Mouse (Mus musculus) heart, adult 18-20 months (tissue): ENCODE data around the gene Hax1. TPM values are rescaled to one million over a fixed set of nuclear protein-coding genes. Genes with fewer than 3 reads are reported as not detected.
A peak's percentile ranks its signal among the peaks of the same experiment; 100 is the strongest.

Source experiments
- DNase-seq, 2 experiments: peaks; one replicate each; pipeline ENCODE4 v3.0.0; 2021 to 2022; ENCODE audit warnings: mixed read lengths in 1 of 2
- long read RNA-seq, 2 experiments: library from polyadenylated mRNA; stranded (forward); transcript quantifications; one replicate each; pipeline ENCODE4 v2.0.0; 2021
- total RNA-seq, 2 experiments: library from RNA; stranded (reverse); gene quantifications; 2 replicates each; pipeline ENCODE4 v1.2.3; 2021

Gene Hax1
- 10 to 100 TPM; 46.1 to 48.5 TPM for total RNA-seq
- long read RNA-seq, experiment 1, transcript Hax1-201 (7 exons, 1,139 nt), result major isoform, 24 of 26 reads
- long read RNA-seq, experiment 1, partial matches to known transcripts, result 1 of 26 reads
- long read RNA-seq, experiment 1, other reads (novel, unspliced or antisense), result 0 of 26 reads
- long read RNA-seq, experiment 2, transcript Hax1-201 (7 exons, 1,139 nt), result major isoform, 18 of 21 reads
- long read RNA-seq, experiment 2, partial matches to known transcripts, result 2 of 21 reads
- long read RNA-seq, experiment 2, other reads (novel, unspliced or antisense), result 1 of 21 reads

- DNase-seq, result peak; percentile 95 to 97
Observed at GRCm38 (mm10) chr3:89998612-89999054, at the start of gene Hax1. Hax1 (minus strand) TSS chr3:89998780.

DNA sequence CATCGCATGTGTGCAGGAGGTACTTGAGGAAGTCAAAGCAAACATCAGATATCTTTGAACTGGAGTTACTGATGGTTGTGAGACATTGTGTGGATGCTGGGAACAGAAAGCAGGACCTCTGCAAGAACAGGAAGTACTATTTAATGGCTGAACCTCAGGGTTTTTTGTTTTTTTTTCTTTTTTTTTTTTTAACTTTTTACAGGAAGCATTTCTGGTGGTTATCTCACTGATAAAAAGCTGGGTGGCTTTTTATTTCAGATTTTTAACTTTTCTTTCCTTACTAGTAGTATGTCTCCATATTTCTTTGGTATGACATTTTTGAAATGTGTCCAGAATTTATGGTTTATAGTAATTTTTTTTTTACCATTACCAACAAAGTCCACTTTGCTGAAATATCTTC, 37.7 kb upstream of the Hax1 start:
- no peak for DNase-seq

GRCm38 (mm10) chr3:90034653-90035052, 36.1 kb upstream of the Hax1 start:
- no peak for DNase-seq

DNA sequence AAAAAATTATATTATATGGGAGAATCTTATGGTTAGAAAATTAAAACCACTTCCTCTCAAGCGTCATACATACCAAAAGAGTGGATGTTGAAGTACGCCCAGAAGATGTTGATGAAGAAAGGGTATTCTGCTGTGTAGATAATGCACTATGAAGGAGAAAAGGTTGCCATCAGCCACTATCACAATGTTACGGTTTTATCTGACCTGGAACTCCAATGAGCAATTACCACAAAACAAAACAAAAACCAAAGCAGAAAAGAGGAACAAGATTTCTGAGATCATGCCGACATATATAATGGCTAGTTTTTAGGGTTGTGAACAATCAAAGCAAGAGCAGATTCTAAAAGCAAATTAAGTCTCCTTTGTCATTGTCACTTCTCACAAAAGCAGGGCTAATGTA, 18.0 kb upstream of the Hax1 start:
- DNase-seq, result no peak

DNA sequence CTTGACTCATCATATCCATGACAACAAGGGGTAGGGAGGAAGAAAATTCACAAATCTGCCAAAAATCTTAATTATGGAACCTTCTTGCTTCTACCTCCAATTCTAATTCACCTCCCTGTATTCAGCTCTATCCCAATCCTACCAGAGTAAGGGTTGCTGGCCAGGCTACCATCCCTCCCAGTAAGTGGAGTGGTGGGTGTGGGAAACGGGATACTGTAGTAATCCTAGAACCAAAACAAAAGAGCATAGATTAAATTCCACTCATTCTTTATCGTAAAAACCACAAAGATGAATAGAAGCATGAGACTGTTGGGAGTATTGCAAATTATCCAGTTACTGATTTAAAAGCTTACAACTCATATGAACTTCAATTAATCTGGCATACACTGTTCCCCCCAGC, 11.7 kb upstream of the Hax1 start:
- DNase-seq, result no peak

GRCm38 (mm10) chr3:90004091-90004796, 5.7 kb upstream of the Hax1 start:
- no peak for DNase-seq

DNA sequence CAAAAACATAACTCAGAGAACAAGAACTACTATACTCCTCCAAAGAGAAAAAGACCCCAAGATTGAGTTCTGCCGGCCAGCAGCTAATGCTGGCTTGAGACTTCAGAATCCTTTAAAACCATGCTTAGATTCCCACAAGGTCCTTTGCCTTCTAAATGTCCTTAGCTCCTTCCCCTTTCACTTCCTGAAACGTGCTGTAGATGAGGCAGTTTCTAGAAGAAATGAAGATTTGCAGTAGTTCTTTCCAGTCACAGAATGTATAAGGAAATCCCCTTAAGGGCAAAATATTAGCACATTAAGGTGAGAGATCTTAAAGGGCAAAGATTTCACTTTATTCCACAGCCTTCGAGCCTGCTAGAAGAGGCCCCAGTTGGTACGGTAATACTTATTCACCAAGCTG, 1.2 kb upstream of the Hax1 start:
- DNase-seq, result no peak

GRCm38 (mm10) chr3:89999090-89999489, 510 bp upstream of the Hax1 start:
- no peak for DNase-seq

DNA sequence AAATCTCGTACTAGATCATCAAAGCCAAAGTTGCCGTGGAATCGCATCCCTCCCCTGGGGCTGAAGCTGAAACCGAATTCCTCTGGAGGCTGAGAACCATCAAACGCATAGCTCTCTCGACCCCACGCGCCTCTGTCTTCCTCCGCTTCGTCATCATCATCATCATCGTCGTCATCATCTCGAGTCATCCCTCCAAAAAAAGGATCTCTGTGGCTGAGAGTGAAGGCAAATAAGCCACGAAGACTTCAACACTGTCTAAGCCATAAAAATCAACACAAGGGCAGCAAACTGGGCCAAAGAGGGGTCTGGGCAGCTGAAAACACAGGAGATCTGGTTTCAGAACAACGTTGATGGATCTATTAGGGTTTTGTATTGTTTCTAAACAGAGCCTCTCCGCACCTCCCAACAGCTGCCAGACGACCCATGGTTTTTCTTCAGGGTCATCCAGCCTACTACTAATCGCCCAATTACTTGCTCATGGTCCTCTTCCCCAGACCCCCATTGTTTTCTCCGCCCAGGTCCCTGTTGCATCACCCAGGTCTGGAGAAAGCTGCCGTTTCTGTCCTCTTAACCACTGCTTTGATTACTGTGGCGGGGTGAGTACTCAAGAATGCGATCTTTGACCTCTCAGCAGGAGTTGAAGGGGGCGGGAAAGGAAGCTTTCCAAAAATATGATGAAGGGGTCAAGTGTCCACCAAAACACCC, 637 bp downstream of the Hax1 start:
- peak in 1 of 2 experiments; percentile 7 for DNase-seq

GRCm38 (mm10) chr3:89994807-89995515, 3.6 kb downstream of the Hax1 start:
- DNase-seq, result no peak

DNA sequence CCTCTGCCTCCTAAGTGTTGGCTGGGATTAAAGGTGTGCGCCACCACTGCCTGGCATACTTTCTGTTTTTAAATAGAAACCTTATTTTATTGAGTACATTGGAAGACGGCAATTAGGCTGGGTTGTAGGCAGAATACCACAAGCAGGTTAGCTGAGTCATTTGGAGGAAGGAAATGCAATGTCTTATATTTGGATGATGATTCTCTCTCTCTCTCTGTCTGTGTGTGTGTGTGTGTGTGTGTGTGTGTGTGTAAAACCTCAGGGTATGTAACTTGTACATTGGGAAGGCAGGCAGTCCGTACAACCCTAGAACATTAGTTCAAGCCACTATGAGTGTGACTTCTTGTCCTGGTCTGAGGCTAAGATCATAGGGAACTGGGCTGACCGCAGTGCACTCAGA, 10.8 kb downstream of the Hax1 start:
- no peak for DNase-seq

GRCm38 (mm10) chr3:89987211-89987610, 11.4 kb downstream of the Hax1 start:
- DNase-seq, result no peak

DNA sequence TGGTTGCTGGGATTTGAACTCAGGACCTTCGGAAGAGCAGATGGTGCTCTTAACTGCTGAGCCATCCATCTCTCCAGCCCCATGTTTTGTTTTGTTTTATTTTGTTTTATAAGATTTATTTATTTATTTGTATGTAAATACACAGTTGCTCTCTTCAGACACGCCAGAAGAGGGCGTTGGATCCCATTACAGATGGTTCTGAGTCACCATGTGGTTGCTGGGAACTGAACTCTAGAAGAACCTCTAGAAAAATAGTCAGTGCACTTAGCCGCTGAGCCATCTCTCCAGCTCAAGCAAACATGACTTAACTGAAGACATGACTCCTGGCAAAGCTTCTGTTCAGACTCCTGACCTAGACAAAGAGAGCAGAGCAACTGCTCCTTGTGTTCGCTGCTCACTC, 16.2 kb downstream of the Hax1 start:
- no peak for DNase-seq

- no peak for DNase-seq
Observed at GRCm38 (mm10) chr3:89976859-89977258, 21.7 kb downstream of the Hax1 start.

- no peak for DNase-seq
Observed at GRCm38 (mm10) chr3:89968509-89968908, 30.1 kb downstream of the Hax1 start.

DNA sequence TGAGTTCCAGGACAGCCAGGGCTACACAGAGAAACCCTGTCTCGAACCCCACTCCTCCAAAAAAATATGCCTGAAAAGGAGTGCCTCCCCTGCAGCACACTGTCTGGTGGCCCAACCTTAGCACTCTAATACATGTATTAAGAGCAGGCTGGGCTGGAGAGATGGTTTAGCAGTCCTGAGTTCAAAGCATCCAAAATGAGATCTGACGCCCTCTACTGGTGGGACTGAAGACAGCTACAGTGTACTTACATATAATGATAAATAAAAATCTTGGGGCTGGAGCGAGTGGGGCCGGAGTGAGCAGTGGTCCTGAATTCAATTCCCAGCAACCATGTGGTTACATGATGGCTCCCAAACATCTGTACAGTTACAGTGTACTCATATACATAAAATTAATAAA, 31.6 kb downstream of the Hax1 start:
- DNase-seq, result no peak

- DNase-seq, result no peak
Observed at GRCm38 (mm10) chr3:89965972-89966371, 32.6 kb downstream of the Hax1 start.

- no peak for DNase-seq
Observed at GRCm38 (mm10) chr3:89965557-89965956, 33.0 kb downstream of the Hax1 start.

DNA sequence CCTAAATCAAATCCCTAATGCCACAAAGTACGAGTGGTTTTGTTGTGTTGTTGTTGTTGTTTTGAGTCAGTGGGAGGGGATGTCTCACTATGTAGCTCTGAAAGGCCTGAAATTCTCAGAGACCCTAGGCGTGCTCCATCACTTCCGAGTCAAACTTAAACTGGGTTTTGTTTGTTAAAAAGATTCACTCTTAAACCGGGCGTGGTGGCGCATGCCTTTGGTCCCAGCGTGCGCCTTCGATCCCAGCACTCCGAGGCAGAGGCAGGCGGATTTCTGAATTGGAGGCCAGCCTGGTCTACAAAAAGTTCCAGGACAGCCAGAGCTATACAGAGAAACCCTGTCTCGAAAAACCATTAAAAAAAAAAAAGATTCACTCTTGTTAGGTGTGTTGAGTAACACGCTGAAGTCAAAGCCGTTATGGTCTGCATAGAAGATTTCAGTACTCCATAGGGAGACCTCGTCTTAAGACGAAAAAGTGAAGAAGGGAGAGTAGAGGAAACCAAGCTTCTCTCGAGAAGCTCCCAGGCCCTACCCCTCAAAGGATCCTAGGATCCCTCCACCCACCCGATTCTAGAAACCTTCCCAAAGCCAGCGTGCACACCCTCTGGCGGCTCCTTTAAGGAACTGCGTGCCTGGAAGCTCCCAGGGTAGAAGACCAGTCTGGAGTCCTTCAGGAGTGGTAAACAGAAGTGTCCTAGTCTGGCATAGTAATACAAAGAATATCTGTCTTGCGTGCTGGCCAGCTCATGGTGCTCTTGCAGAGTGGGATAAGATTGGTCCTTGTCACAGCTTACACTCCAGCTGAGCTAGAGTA, 34.4 kb downstream of the Hax1 start:
- DNase-seq, result peak; percentile 76 to 80

GRCm38 (mm10) chr3:89963221-89963763, 35.3 kb downstream of the Hax1 start, which contains the start of gene Atp8b2:
Atp8b2 (minus strand) TSS chr3:89963508.
- DNase-seq, result peak; percentile 68 to 75

GRCm38 (mm10) chr3:89962751-89963220, 35.8 kb downstream of the Hax1 start:
- DNase-seq, result no peak
